Mouse (Mus musculus) cortical plate, adult 2 months (tissue): Measurements from ENCODE around the gene Gphn.

ENCODE experiments used
- CTCF ChIP-seq: fragments of 200-500 bp; IDR thresholded peaks from 2 replicates; pipeline ENCODE4 v1.5.1; 2011; ENCODE audit warnings: mild to moderate bottlenecking, control low read depth, low read length; ENCODE audit not compliant: insufficient read depth; ENCODE audit errors: extremely low read depth
- POLR2A ChIP-seq: fragments of 200-500 bp; IDR thresholded peaks from 2 replicates; pipeline ENCODE4 v1.6.1; 2011; ENCODE audit warnings: mild to moderate bottlenecking, low read length, control low read depth; ENCODE audit not compliant: insufficient read depth; ENCODE audit errors: extremely low read depth

DNA sequence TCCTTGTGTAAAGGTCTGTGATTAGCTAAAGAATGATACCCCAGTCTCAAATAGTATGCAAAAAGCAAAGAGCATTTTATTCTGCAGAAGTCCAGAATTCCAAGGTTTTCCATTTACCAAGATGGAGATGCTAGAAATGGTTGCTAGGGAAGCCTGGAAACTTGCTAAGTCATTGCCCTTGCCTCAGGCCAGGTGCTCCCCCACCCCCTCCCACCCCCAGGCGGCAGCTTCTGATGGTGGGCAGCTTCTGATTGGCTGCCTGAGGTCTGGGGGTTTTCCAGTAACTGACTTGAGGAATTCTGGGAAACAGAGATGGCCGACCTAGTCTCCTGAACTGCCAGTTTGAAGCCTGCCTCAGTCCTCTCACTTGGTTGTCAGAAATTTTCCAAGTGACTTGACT is 44.7 kb upstream of the Gphn start:
- TF ChIP-seq CTCF (no peak), POLR2A (no peak)
